ENCODE assay signal across 17 mouse cellular contexts in the genomic region with DNA sequence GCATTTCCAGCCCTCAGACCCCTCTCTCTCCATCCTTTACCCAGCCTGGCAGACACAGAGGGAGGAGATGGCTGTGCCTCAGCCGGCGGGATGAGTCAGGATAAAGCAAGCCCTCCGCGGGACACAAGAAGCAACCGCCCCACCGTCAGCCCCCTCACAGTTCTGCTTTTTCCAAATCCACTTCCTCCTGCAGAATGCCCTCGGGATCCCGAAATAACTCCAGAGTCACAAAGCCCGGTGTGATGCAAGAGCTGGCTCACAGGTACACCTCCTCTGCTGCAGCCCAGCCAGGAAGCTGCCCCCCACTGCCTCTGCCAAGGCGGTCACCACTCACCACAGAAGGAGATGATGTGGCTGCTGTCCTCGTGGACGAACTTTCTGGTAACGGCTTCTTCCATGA. TPM values are rescaled to one million over a fixed set of nuclear protein-coding genes. Genes with fewer than 3 reads are reported as not detected.
DNase-seq lines count a peak whose midpoint lies in the region; ATAC-seq lines count a peak whose summit lies in the region.
"Had no signal": no experiment of that assay in that cellular context is flagged by ENCODE, and none has a peak within 500 bp of the region (broad histone marks: within the 10 kb centered on the region; RNA-seq: fewer than 3 reads in every experiment).

No protein-coding gene starts in this region.

- H3K9me3 ChIP-seq in midbrain, embryonic 15.5 days, result no peaks in the 10 kb centered on the region
- H3K9me3 ChIP-seq: embryonic facial prominence, embryonic 10.5 days; hindbrain, embryonic 15.5 days had no signal

- 44% methylated on average over 13 of the region's 13 CpGs for WGBS in midbrain, embryonic 15.5 days

- H3K27ac ChIP-seq in midbrain, embryonic 15.5 days, result no peak overlapping the region
- H3K27ac ChIP-seq: embryonic facial prominence, embryonic 10.5 days; heart, embryonic 15.5 days; hindbrain, embryonic 15.5 days had no signal

- H3K4me3 ChIP-seq in midbrain, embryonic 15.5 days, result no peak overlapping the region
- H3K4me3 ChIP-seq: embryonic facial prominence, embryonic 10.5 days; heart, embryonic 15.5 days; hindbrain, embryonic 15.5 days had no signal

- H3K4me2 ChIP-seq in midbrain, embryonic 15.5 days, result no peak overlapping the region
- H3K4me2 ChIP-seq: heart, embryonic 15.5 days; hindbrain, embryonic 15.5 days had no signal

- no peak overlapping the region for H3K9ac ChIP-seq in midbrain, embryonic 15.5 days
- H3K9ac ChIP-seq: heart, embryonic 15.5 days; hindbrain, embryonic 15.5 days had no signal

- DNase-seq in left cerebral cortex, adult 18-20 months (ENCODE audit: low spot score in 2 of 2), result peak; percentile 69 to 72
- DNase-seq in left cerebral cortex, adult 11 months (ENCODE audit: low spot score), result no peak
- peak; percentile 68 for DNase-seq in cerebellum, adult 9-11 months
- DNase-seq in cerebellum, postnatal 36 days, result peak; percentile 36 to 43
- DNase-seq in right cerebral cortex, postnatal 25 days, result peak; percentile 75
- DNase-seq in neural tube, embryonic 10.5 days (ENCODE audit: extremely low spot score, low spot score), result no peak
- DNase-seq: heart, postnatal 4 days; kidney, postnatal 36 days; layer of hippocampus, adult 9-11 months; liver; lung, postnatal 10 days had no signal

- peaks cover 3% of the 10 kb centered on the region; the same call in 1 of the 2 replicates for H3K36me3 ChIP-seq in midbrain, embryonic 15.5 days (replicated peaks)
- H3K36me3 ChIP-seq: embryonic facial prominence, embryonic 10.5 days; heart, embryonic 15.5 days had no signal

- H3K27me3 ChIP-seq in midbrain, embryonic 15.5 days (replicated peaks), result peaks cover 15% of the 10 kb centered on the region; the same call in 1 of the 2 replicates

- peaks cover 9% of the 10 kb centered on the region for H3K4me1 ChIP-seq in midbrain, embryonic 15.5 days
- H3K4me1 ChIP-seq: heart, embryonic 15.5 days had no signal

- no peak for ATAC-seq in midbrain, embryonic 15.5 days (replicated peaks)
- ATAC-seq: intestine, embryonic 16.5 days; midbrain, embryonic 16.5 days had no signal

RNA-seq across cellular contexts. Expression of gene Sgsm1, which starts 22.1 kb away (rescaled TPM):
- 100 to 1,000 TPM; 157 to 158 TPM for total RNA-seq in left cerebral cortex, adult 18-20 months (2021)
- 23.9 and 27.4 TPM in 2 replicates for polyA plus RNA-seq in midbrain, embryonic 15.5 days (2015; fragmentation: Nextera tagmentation; extraction: Ambion mirVana)

Comparison
In these comparisons a context has a peak if more than half of its experiments do, and no peak if none do; other contexts are left out.
1. DNase-seq: peak in left cerebral cortex, adult 18-20 months (2 of 2), cerebellum, adult 9-11 months (single experiment), cerebellum, postnatal 36 days (2 of 2) and right cerebral cortex, postnatal 25 days (single experiment); none in left cerebral cortex, adult 11 months (single experiment) and neural tube, embryonic 10.5 days (single experiment).